Mouse (Mus musculus) limb, embryonic 15.5 days (tissue): ENCODE data around the gene Tspan18. TPM values are rescaled to one million over a fixed set of nuclear protein-coding genes. Genes with fewer than 3 reads are reported as not detected.

Experiments
- ATAC-seq: fragments of 200-750 bp; cut with Nextera tagmentation; 2 replicates; pipeline ENCODE4 v1.8.0; 2017; ENCODE audit warnings: low read depth, moderate TSS enrichment; ENCODE audit not compliant: insufficient number of reproducible peaks, low FRiP score, low TSS enrichment
- H3K27ac ChIP-seq: fragments of 300-500 bp; sonication (generic); 2 replicates; pipeline ENCODE4 v1.5.1; 2015; ENCODE audit warnings: moderate library complexity, mild to moderate bottlenecking, inconsistent platforms
- H3K27me3 ChIP-seq: fragments of 300-500 bp; sonication (generic); 2 replicates; pipeline ENCODE4 v1.6.1; 2015; ENCODE audit warnings: inconsistent platforms
- H3K36me3 ChIP-seq: fragments of 300-500 bp; sonication (generic); 2 replicates; pipeline ENCODE4 v1.6.1; 2015; ENCODE audit warnings: inconsistent platforms
- H3K4me1 ChIP-seq: fragments of 300-500 bp; sonication (generic); 2 replicates; pipeline ENCODE4 v1.6.1; 2015; ENCODE audit warnings: inconsistent platforms
- H3K4me2 ChIP-seq: fragments of 300-500 bp; sonication (generic); 2 replicates; pipeline ENCODE4 v1.6.1; 2015; ENCODE audit warnings: mild to moderate bottlenecking, inconsistent platforms
- H3K4me3 ChIP-seq: fragments of 300-500 bp; sonication (generic); 2 replicates; pipeline ENCODE4 v1.5.1; 2015; ENCODE audit warnings: mild to moderate bottlenecking, inconsistent platforms
- H3K9ac ChIP-seq: fragments of 300-500 bp; sonication (generic); 2 replicates; pipeline ENCODE4 v1.6.1; 2015; ENCODE audit warnings: inconsistent platforms
- H3K9me3 ChIP-seq: fragments of 300-500 bp; sonication (generic); 2 replicates; pipeline ENCODE4 v1.6.1; 2016; ENCODE audit warnings: inconsistent platforms
- WGBS: fragments of 180-500 bp; shearing (Covaris S2); methylation state at CpG from one replicate; pipeline ENCODE4 v1.1.7; 2015; 5-methylcytosine and 5-hydroxymethylcytosine counted together
- polyA plus RNA-seq: library from polyadenylated mRNA; unstranded; fragments of >200 nt; fragmentation: Nextera tagmentation; extraction: Ambion mirVana; gene quantifications from 2 replicates; pipeline ENCODE4 v1.2.1, GENCODE M21; 2015

Gene Tspan18
- polyA plus RNA-seq, 1 experiment from 2014 or later = 18.8 TPM

DNA sequence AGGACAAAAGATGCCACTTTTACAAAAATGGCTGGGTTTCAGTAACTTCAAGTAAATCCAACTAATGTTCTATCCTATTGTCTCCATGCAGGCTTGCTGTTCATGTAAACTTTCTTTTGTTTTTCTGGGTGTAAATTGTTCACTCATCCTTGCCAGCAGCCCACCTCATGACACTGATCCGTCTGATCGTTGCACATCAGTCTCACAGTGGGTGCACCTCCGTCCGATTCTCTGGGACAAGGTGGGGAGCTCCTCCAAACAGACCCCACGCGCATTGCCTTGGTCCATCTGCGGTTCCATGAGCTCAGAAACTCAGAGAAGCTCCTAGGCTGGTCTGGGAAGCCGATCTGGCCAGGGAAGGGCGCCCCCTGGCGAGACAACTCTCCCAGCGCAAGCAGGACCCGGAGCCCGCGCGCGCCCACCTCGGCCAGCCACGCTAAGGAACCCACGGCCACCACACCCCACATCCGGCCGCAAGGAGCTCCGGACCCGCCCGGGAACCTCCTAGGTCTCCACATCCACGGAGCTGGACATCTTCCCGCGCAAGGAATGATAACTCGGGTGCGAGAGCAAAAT is 976 bp downstream of the Tspan18 start:
- Histone ChIP-seq H3K27ac (peak overlapping the region; percentile 65; the same call in 1 of the 2 replicates), H3K9me3 (no peaks in the 10 kb centered on the region), H3K4me1 (peaks cover 39% of the 10 kb centered on the region), H3K9ac (peak overlapping the region; percentile 54), H3K36me3 (no peaks in the 10 kb centered on the region), H3K4me3 (peak overlapping the region; percentile 67), H3K4me2 (peak overlapping the region; percentile 99), H3K27me3 (peaks cover 18% of the 10 kb centered on the region; the same call in 1 of the 2 replicates)
- WGBS = 2% methylated on average over 29 of the region's 29 CpGs
- ATAC-seq = peak; percentile 55; the same call in 1 of the 2 replicates

DNA sequence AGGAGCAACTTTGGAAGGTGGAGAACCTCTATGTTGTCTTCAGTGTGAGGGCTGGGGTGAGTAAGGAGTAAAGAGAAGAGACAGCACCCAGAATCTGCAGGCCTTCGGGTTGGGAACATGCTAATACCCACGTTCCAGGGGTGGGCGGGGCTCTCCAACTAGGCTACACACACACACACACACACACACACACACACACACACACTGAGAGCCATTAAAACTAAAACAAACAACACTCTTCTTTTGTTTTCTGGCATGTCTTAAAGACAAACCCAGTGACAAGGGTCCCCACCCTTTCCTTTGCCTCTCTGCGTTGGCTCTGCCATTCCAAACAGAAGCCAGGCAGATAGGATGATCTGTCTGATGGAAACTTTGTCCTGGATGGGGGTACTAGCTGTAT is 2.0 kb downstream of the Tspan18 start:
- no peak overlapping the region for H3K9ac ChIP-seq
- no peak overlapping the region for H3K27ac ChIP-seq
- peak overlapping the region; percentile 67; the same call in 1 of the 2 replicates for H3K4me3 ChIP-seq
- ATAC-seq = no peak
- 72% methylated on average over 3 of the region's 4 CpGs for WGBS
- peaks cover 14% of the 10 kb centered on the region; the same call in 1 of the 2 replicates for H3K27me3 ChIP-seq
- peaks cover 49% of the 10 kb centered on the region for H3K4me1 ChIP-seq
- no peaks in the 10 kb centered on the region for H3K9me3 ChIP-seq
- H3K4me2 ChIP-seq = peak overlapping the region; percentile 99
- no peaks in the 10 kb centered on the region for H3K36me3 ChIP-seq

DNA sequence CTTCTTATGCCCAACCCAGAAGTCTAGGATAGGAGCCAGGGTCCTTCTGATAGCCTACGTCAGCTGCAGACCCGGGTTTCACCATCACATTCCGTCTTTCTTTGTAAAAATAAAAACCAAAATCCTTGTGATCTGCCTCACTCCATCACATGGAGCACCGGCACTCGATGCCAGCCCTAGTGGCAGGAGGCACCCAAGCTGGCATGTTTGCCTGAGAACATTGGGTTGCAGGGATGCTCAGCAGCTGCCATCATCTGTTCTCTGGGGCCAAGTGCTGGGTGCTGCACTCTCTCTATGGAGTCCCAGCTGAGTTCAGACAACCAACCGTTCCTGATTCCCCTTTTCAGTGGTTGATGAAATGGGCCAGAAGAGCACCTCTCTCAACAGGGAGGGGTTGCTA is 3.2 kb downstream of the Tspan18 start:
- Histone ChIP-seq H3K9me3 (no peaks in the 10 kb centered on the region), H3K27me3 (peaks cover 9% of the 10 kb centered on the region; the same call in 1 of the 2 replicates), H3K4me1 (peaks cover 47% of the 10 kb centered on the region), H3K36me3 (no peaks in the 10 kb centered on the region), H3K4me2 (no peak overlapping the region), H3K4me3 (no peak overlapping the region), H3K27ac (no peak overlapping the region), H3K9ac (no peak overlapping the region)
- 81% methylated on average over 6 of the region's 6 CpGs for WGBS
- ATAC-seq = no peak

DNA sequence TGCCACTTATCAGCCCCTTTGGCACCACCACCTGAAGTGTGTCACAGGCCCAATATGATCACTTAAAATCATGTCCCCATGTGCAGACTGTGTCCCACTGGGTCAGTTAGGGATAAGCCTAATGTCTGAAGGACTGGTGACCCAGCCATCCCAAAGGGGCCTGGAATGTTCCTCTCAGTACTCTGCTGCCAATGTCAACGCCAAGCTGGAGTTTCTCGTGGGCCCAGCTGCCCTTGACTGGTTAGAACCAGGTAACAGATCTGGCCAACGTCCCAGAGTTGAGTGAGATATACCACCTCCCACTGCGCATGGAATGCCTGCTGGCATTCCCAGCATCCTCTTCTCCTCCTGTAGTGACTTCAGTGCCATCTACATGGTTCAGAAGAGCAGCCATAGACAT is 5.2 kb downstream of the Tspan18 start:
- no peak for ATAC-seq
- WGBS = 70% methylated on average over 4 of the region's 4 CpGs
- H3K9ac ChIP-seq = no peak overlapping the region
- H3K27ac ChIP-seq = no peak overlapping the region
- H3K4me2 ChIP-seq = no peak overlapping the region
- no peaks in the 10 kb centered on the region; the same call in 1 of the 2 replicates for H3K27me3 ChIP-seq
- no peak overlapping the region for H3K4me3 ChIP-seq
- peaks cover 42% of the 10 kb centered on the region for H3K4me1 ChIP-seq
- H3K36me3 ChIP-seq = no peaks in the 10 kb centered on the region
- no peaks in the 10 kb centered on the region for H3K9me3 ChIP-seq

DNA sequence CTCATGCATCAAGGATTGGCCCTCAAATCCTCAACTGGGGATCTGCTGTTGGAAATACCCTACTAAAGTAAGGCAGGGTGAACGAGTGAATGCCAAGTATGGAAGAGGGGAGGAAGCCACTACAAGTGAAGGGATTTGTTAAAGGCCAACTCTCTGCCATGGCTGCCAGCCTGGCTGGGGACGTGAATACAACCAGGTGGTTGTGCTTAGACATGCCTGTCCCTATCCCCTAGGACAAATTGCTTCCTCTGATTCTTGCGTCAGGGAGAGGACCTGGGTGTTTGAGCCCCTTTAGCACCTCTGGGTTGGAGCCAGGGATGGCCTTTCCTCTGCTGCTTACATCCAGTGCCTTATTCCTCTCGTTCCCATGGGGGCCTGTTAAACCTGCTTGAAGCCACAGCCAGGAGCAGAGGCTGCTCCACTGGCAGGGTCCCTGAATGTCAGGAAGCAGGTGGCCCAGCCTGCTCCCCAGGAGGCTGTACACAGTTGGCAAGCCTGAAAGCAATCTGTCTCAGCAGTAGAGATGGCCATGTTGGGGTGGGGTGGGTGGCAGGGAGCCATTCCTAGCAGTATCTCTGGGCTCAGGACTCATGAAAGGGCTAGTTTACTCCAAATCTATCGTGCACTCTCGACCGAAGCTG is 6.3 kb downstream of the Tspan18 start:
- Histone ChIP-seq H3K4me1 (peaks cover 31% of the 10 kb centered on the region), H3K4me3 (no peak overlapping the region), H3K9ac (no peak overlapping the region), H3K27me3 (no peaks in the 10 kb centered on the region; the same call in 1 of the 2 replicates), H3K36me3 (no peaks in the 10 kb centered on the region), H3K4me2 (no peak overlapping the region), H3K9me3 (no peaks in the 10 kb centered on the region), H3K27ac (no peak overlapping the region; the same call in 1 of the 2 replicates)
- no peak for ATAC-seq
- WGBS = 59% methylated on average over 7 of the region's 7 CpGs

DNA sequence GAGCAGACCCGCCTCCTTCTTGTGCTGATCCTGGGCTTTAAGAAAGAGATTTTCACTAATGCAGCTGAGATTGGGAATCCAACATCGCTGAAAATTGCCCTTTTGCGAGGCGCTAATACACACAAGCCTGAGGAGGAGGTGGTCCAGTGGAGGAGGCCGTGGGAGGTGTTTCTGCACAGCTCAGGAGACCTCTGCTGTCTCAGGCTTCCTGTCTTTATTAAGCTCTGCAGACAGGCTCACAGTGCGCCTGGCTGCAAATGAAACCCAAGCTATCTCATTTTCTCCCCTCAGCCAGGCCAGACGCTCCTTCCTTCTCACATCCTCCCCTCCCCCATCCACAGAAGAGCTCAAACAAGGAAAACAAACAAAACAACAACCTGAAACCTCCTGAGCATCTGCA is 9.6 kb downstream of the Tspan18 start:
- Histone ChIP-seq H3K27ac (no peak overlapping the region), H3K4me2 (no peak overlapping the region), H3K9me3 (no peaks in the 10 kb centered on the region), H3K4me1 (peaks cover 49% of the 10 kb centered on the region), H3K9ac (no peak overlapping the region), H3K27me3 (0 out of 2 replicates have a peak, but pooled peaks cover 3% of the 10 kb centered on the region), H3K36me3 (no peaks in the 10 kb centered on the region), H3K4me3 (no peak overlapping the region)
- 27% methylated on average over 7 of the region's 7 CpGs for WGBS
- no peak for ATAC-seq

DNA sequence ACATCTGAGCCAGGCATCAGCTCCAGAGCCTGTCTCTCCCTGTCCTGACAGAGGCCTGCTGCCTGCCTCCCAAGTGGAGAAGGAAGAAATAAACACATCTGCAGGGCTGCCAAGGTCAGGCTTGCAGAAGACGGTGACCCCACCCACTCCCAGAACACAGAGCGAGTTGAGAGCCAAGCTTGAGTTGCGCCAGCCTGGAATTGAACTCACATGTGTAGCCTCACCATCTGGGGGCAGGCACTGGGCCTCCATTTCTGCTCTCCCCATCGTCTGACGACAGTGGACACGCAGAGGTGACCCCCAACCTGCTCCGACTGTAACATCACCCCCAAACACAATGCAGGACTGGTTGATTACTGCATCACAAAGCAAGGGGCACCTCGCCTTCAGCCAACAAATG is 12.4 kb downstream of the Tspan18 start:
- H3K4me1 ChIP-seq = peaks cover 57% of the 10 kb centered on the region
- 55% methylated on average over 8 of the region's 8 CpGs for WGBS
- no peak overlapping the region for H3K4me3 ChIP-seq

DNA sequence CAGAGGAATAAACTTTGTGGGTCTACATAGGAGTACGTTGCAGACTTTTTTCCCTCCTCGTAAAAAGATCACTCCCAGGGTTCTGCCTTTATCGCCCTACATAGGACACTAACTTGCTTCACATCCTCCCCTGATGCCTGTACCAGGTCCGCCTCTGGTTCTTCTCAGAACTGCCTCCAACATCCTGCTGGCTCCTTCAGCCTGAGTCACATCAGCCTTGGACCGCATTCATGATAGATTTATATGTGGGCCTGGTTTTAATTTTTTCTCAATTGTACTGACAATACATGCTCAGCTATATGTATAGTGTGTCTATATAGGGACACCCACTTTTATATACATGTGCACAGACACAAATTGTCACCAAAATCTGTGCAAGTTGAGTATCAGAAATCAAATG is 14.0 kb downstream of the Tspan18 start:
- 35% methylated on average over 5 of the region's 5 CpGs for WGBS
- no peaks in the 10 kb centered on the region for H3K9me3 ChIP-seq
- peak; percentile 40; the same call in 1 of the 2 replicates for ATAC-seq
- H3K4me2 ChIP-seq = no peak overlapping the region
- no peaks in the 10 kb centered on the region; the same call in 1 of the 2 replicates for H3K36me3 ChIP-seq
- H3K4me1 ChIP-seq = peaks cover 58% of the 10 kb centered on the region
- 0 out of 2 replicates have a peak, but pooled peaks cover 6% of the 10 kb centered on the region for H3K27me3 ChIP-seq
- no peak overlapping the region for H3K9ac ChIP-seq
- no peak overlapping the region for H3K4me3 ChIP-seq
- H3K27ac ChIP-seq = no peak overlapping the region

More for the DNA sequence above, 12.4 kb downstream of the Tspan18 start:
- H3K4me2 ChIP-seq = no peak overlapping the region
- H3K27ac ChIP-seq = peak overlapping the region; percentile 43
- no peaks in the 10 kb centered on the region for H3K9me3 ChIP-seq
- no peaks in the 10 kb centered on the region; the same call in 1 of the 2 replicates for H3K36me3 ChIP-seq
- ATAC-seq = no peak
- 0 out of 2 replicates have a peak, but pooled peaks cover 6% of the 10 kb centered on the region for H3K27me3 ChIP-seq
- H3K9ac ChIP-seq = no peak overlapping the region

DNA sequence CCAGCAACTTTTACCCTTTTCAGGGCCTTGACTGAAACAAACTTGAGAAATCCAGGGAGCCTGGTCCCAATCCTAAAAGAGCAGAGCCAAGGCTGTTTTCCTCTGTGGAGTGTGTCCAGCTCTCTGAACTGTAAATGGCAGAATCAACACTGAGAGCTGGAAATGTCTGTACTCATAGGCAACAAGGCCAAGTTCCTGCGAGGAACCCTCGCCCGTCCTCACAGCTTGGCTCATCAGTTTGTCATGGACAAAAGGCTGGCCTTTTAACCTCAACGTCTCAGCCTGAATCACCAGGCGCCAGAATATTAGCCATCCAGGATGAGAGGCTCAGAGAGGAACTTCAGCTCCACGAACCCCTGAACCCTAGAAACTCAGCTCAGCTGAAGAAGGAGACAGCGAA is 14.7 kb downstream of the Tspan18 start:
- no peak overlapping the region for H3K4me3 ChIP-seq
- 40% methylated on average over 7 of the region's 7 CpGs for WGBS
- H3K27ac ChIP-seq = peak overlapping the region; percentile 67
- H3K9me3 ChIP-seq = no peaks in the 10 kb centered on the region
- H3K9ac ChIP-seq = no peak overlapping the region
- H3K4me1 ChIP-seq = peaks cover 54% of the 10 kb centered on the region
- no peak overlapping the region for H3K4me2 ChIP-seq
- ATAC-seq = no peak
- 0 out of 2 replicates have a peak, but pooled peaks cover 10% of the 10 kb centered on the region for H3K27me3 ChIP-seq
- no peaks in the 10 kb centered on the region; the same call in 1 of the 2 replicates for H3K36me3 ChIP-seq

DNA sequence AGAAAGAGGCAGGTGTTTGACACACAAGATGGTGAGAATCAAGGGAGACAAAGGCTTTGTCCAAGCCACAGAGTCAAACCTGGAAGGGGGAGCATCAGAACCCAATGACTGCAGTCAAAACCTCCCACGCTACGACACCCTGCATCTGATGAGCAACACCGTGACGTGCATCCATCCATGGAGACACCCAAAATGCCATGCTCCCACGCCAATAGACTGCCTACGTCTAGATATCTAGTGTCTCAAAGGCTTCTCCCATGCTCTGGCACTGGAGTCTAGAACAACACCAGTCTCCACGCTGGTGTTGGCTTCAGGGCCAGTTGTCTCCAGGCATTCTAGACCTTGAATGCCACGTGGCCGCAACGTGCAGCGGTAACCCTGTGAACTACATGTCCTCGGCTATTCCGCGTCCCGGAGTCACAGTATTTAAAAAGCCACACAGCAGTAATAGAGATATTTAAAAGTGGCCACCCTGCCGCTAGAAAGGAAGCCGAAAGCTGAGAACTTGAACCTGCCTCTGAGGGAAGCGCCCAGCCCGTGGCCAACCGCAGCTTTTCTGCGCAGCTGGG is 15.4 kb downstream of the Tspan18 start:
- 44% methylated on average over 21 of the region's 21 CpGs for WGBS
- ATAC-seq = no peak
- H3K9ac ChIP-seq = no peak overlapping the region
- H3K27ac ChIP-seq = peak overlapping the region; percentile 67; the same call in 1 of the 2 replicates
- no peak overlapping the region for H3K4me2 ChIP-seq
- peaks cover 60% of the 10 kb centered on the region for H3K4me1 ChIP-seq
- H3K4me3 ChIP-seq = no peak overlapping the region
- H3K27me3 ChIP-seq = 0 out of 2 replicates have a peak, but pooled peaks cover 10% of the 10 kb centered on the region
- no peaks in the 10 kb centered on the region for H3K9me3 ChIP-seq
- H3K36me3 ChIP-seq = no peaks in the 10 kb centered on the region; the same call in 1 of the 2 replicates

DNA sequence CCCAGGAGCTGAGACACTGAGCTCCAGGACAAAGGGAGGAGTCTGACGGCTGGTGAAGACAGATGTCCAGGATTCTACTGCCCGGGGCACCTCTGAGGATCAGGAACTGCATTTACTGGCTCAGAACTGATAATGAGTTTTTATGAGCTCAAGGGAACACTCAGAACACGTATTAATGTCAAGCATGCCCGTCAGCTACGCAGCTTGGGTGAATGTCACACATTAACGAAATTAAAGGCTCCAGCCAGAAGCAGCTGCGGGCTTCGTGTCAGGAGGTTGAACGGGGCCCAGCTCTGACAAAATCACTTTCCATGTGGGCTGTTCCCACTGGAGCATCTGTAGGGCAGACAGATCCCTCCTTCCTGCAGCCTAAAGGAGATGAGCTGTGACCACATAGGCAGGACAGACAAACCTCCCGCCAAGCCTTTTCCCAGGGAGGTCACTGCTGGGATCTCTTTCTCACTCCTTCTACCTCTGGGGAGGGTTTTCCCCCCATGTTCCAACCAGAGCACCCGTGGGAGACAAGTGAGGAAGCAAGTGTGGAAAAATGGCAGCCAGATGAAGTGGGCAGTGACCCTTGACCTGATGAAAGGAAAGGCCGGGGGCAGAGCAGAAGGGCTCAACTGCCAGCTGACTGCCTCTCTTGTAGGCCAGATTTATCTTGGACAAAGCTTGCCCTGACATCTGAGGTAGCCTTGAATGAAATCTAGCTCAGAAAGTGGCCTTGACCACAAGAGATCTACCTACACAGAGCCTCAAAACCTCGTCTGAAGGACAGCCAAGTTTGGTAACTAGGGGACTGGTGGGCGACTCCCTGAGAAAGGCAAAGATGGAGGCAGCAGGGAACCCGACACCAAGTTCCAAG is 20.3 kb downstream of the Tspan18 start:
- 27% methylated on average over 15 of the region's 15 CpGs for WGBS

More for the DNA sequence above, 20.3 kb downstream of the Tspan18 start:
- H3K9me3 ChIP-seq = no peaks in the 10 kb centered on the region
- H3K9ac ChIP-seq = no peak overlapping the region
- no peak overlapping the region for H3K27ac ChIP-seq
- ATAC-seq = no peak
- H3K4me2 ChIP-seq = no peak overlapping the region
- H3K27me3 ChIP-seq = 0 out of 2 replicates have a peak, but pooled peaks cover 3% of the 10 kb centered on the region
- H3K4me1 ChIP-seq = peaks cover 34% of the 10 kb centered on the region
- H3K4me3 ChIP-seq = no peak overlapping the region
- no peaks in the 10 kb centered on the region; the same call in 1 of the 2 replicates for H3K36me3 ChIP-seq
